Mouse (Mus musculus) adipocyte (in vitro differentiated cells): Measurements from ENCODE around the gene Sp3.
"Not testable (repeated sequence)": the region's sequence is repeated elsewhere in the genome, so short reads cannot be mapped to it uniquely, and the experiment has no call there.

Experiments used
- DNase-seq: peaks from one replicate; pipeline ENCODE4 v3.0.0-alpha.2; 2016; ENCODE audit warnings: low spot score

Gene Sp3

GRCm38 (mm10) chr2:72916170-72916569, 64.1 kb downstream of the Sp3 start:
- DNase-seq = no peak

GRCm38 (mm10) chr2:72915245-72915930, 64.9 kb downstream of the Sp3 start:
- no peak for DNase-seq

GRCm38 (mm10) chr2:72913458-72913760, 66.8 kb downstream of the Sp3 start:
- DNase-seq = no peak

- DNase-seq = no peak
Observed at GRCm38 (mm10) chr2:72912708-72913457, 67.4 kb downstream of the Sp3 start.

- peak; percentile 73 for DNase-seq
Observed at GRCm38 (mm10) chr2:72911527-72911926, 68.7 kb downstream of the Sp3 start.

GRCm38 (mm10) chr2:72909046-72909445, 71.2 kb downstream of the Sp3 start:
- no peak for DNase-seq

GRCm38 (mm10) chr2:72908191-72908910, 71.9 kb downstream of the Sp3 start:
- peak; percentile 66 for DNase-seq

GRCm38 (mm10) chr2:72906745-72907144, 73.5 kb downstream of the Sp3 start:
- no peak for DNase-seq

GRCm38 (mm10) chr2:72902816-72903680, 77.2 kb downstream of the Sp3 start:
- DNase-seq = not testable (repeated sequence)

- no peak for DNase-seq
Observed at GRCm38 (mm10) chr2:72898782-72899305, 81.4 kb downstream of the Sp3 start.

GRCm38 (mm10) chr2:72898094-72898781, 82.0 kb downstream of the Sp3 start:
- DNase-seq = peak; percentile 37

- DNase-seq = no peak
Observed at GRCm38 (mm10) chr2:72889806-72890205, 90.4 kb downstream of the Sp3 start.
